Mouse (Mus musculus) heart, adult 2 months (tissue): Measurements from ENCODE around the gene Ctsa. TPM values are rescaled to one million over a fixed set of nuclear protein-coding genes. Genes with fewer than 3 reads are reported as not detected.
A peak's percentile ranks its signal among the peaks of the same experiment; 100 is the strongest.

ENCODE experiments used
- DNase-seq, 2 experiments: peaks; one replicate each; pipeline ENCODE4 v3.0.0; 2021
- H3K27ac ChIP-seq: fragments of 200-600 bp; 2 replicates; pipeline ENCODE4 v1.8.1; 2022
- H3K27me3 ChIP-seq: fragments of 200-500 bp; 2 replicates; pipeline ENCODE4 v1.6.1; 2012; ENCODE audit warnings: mild to moderate bottlenecking, low read length, inconsistent platforms, mixed read lengths; ENCODE audit not compliant: control insufficient read depth, insufficient read depth
- H3K36me3 ChIP-seq: fragments of 200-500 bp; 2 replicates; pipeline ENCODE4 v1.6.1; 2012; ENCODE audit warnings: low read length, inconsistent platforms; ENCODE audit not compliant: control insufficient read depth, insufficient read depth
- H3K4me1 ChIP-seq: fragments of 200-500 bp; 2 replicates; pipeline ENCODE4 v1.6.1; 2011; ENCODE audit warnings: low read length; ENCODE audit not compliant: control insufficient read depth, insufficient read depth
- H3K4me3 ChIP-seq: fragments of 200-600 bp; 2 replicates; pipeline ENCODE4 v1.8.1; 2022
- H3K79me2 ChIP-seq: fragments of 200-500 bp; replicated peaks from 2 replicates; pipeline ENCODE4 v1.6.1; 2012; ENCODE audit warnings: mild to moderate bottlenecking, inconsistent platforms, low read length, moderate library complexity, mixed read lengths; ENCODE audit not compliant: control insufficient read depth, insufficient read depth
- H3K9ac ChIP-seq: fragments of 200-500 bp; 2 replicates; pipeline ENCODE4 v1.6.1; 2012; ENCODE audit warnings: low read depth, mild to moderate bottlenecking, control low read depth, inconsistent platforms, low read length, mixed read lengths
- CTCF ChIP-seq: fragments of 200-600 bp; IDR thresholded peaks from 2 replicates; pipeline ENCODE4 v1.8.1; 2022; ENCODE audit warnings: antibody characterized with exemption, mild to moderate bottlenecking, moderate library complexity
- EP300 ChIP-seq: fragments of 200-500 bp; IDR thresholded peaks from 2 replicates; pipeline ENCODE4 v1.6.1; 2011; ENCODE audit warnings: low read depth, low read length, control low read depth; ENCODE audit not compliant: insufficient read depth
- POLR2A ChIP-seq: fragments of 200-500 bp; IDR thresholded peaks from 2 replicates; pipeline ENCODE4 v1.6.1; 2011; ENCODE audit warnings: mild to moderate bottlenecking, low read depth, low read length, control low read depth; ENCODE audit not compliant: insufficient read depth
- WGBS: fragments of 180-500 bp; shearing (Covaris S2); methylation state at CpG from one replicate; pipeline ENCODE4 v1.1.7; 2018; 5-methylcytosine and 5-hydroxymethylcytosine counted together
- intact Hi-C: fragments of 180-260 bp; cut with DNase I; formaldehyde crosslinking; loops from one replicate; pipeline ENCODE4 v1.15.1; 2025
- polyA plus RNA-seq: library from polyadenylated mRNA; depleted of rRNA; stranded (reverse); fragments of >200 nt; gene quantifications from 2 replicates; pipeline ENCODE4 v1.2.3, GENCODE M21; 2012
- total RNA-seq, 2 experiments: library from RNA; stranded (reverse); gene quantifications; 2 replicates each; pipeline ENCODE4 v1.2.3; 2021

Ctsa gene
- total and polyA plus RNA-seq, 3 experiments = 94.3 to 200 (median 99.8) TPM

- peak within 1 kb of the TSS; percentile 61 for H3K4me3 ChIP-seq
- DNase-seq = peak; percentile 99 to 100
- TF ChIP-seq CTCF (peak; percentile 14; the same call in 1 of the 2 replicates), EP300 (no peak), POLR2A (peak; percentile 84)
- H3K36me3 ChIP-seq = no peaks in the 10 kb centered on the region
- no peaks in the 10 kb centered on the region for H3K27me3 ChIP-seq
- H3K27ac ChIP-seq = peak within 1 kb of the TSS; percentile 80
- H3K79me2 ChIP-seq = no peaks in the 10 kb centered on the region
- 1% methylated on average over 32 of the region's 32 CpGs for WGBS
- intact Hi-C loops = loop anchor here (2.0 kb wide), 1 partner anchor 18 kb away; the partner anchor contains the start of genes Acot8 and Zswim3
- H3K4me1 ChIP-seq = no peaks in the 10 kb centered on the region; the same call in 1 of the 2 replicates
- H3K9ac ChIP-seq = peak within 1 kb of the TSS; percentile 90
Measured at GRCm38 (mm10) chr2:164822636-164823165, 10.0 kb upstream of the Ctsa start, which contains the start of gene Zswim1. Gene Zswim1, plus strand, starts transcription at chr2:164822686.

GRCm38 (mm10) chr2:164823181-164823585 is 9.5 kb upstream of the Ctsa start:
- no peak for DNase-seq
- intact Hi-C loops = loop anchor here (2.0 kb wide), 1 partner anchor 18 kb away; the partner anchor contains the start of genes Acot8 and Zswim3
- H3K9ac ChIP-seq = peak overlapping the region; percentile 90
- no peaks in the 10 kb centered on the region for H3K36me3 ChIP-seq
- peak overlapping the region; percentile 80 for H3K27ac ChIP-seq
- H3K4me1 ChIP-seq = no peaks in the 10 kb centered on the region; the same call in 1 of the 2 replicates
- H3K27me3 ChIP-seq = no peaks in the 10 kb centered on the region
- WGBS = under 1% methylated on average over 10 of the region's 10 CpGs
- TF ChIP-seq POLR2A = no peak; the same call in 1 of the 2 replicates
- no peak for TF ChIP-seq EP300
- TF ChIP-seq CTCF = peak; percentile 24; the same call in 1 of the 2 replicates
- H3K79me2 ChIP-seq = no peaks in the 10 kb centered on the region
- H3K4me3 ChIP-seq = peak overlapping the region; percentile 61

DNA sequence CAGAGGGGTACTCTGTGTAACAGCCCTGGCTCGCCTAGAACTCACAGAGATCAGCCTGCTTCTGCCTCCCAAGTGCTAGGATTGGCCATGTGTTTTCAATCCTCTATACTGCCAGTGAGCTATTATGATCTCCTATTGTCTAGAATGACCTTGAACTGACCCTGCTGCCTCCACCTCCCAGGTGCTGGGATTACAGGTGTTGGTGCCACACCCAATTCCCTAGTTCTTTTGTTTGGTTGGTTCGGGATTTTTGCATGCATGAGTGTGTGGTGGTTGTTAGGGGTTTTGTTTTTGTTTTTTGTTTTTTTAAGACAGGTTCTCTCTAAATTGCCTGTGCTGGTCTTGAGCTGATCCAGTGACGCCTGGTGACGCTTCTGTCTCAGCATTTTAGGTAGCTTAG is 8.7 kb upstream of the Ctsa start:
- Histone ChIP-seq H3K4me1 (no peaks in the 10 kb centered on the region; the same call in 1 of the 2 replicates), H3K79me2 (no peaks in the 10 kb centered on the region), H3K9ac (no peak overlapping the region), H3K27ac (no peak overlapping the region), H3K4me3 (no peak overlapping the region), H3K27me3 (no peaks in the 10 kb centered on the region), H3K36me3 (no peaks in the 10 kb centered on the region)
- intact Hi-C loops = loop anchor here (2.0 kb wide), 1 partner anchor 19 kb away; the partner anchor contains the start of genes Acot8 and Zswim3
- no peak for DNase-seq
- WGBS = 88% methylated on average over 4 of the region's 4 CpGs
- TF ChIP-seq CTCF = no peak
- no peak for TF ChIP-seq EP300
- no peak for TF ChIP-seq POLR2A

GRCm38 (mm10) chr2:164825521-164825920 is 7.2 kb upstream of the Ctsa start:
- H3K36me3 ChIP-seq = no peaks in the 10 kb centered on the region
- no peaks in the 10 kb centered on the region; the same call in 1 of the 2 replicates for H3K4me1 ChIP-seq
- TF ChIP-seq POLR2A = no peak
- no peak for TF ChIP-seq EP300
- TF ChIP-seq CTCF = no peak
- no peak for DNase-seq
- H3K4me3 ChIP-seq = no peak overlapping the region
- H3K27ac ChIP-seq = no peak overlapping the region
- H3K79me2 ChIP-seq = no peaks in the 10 kb centered on the region
- intact Hi-C loops = no loop called here
- 96% methylated on average over 17 of the region's 17 CpGs for WGBS
- H3K27me3 ChIP-seq = no peaks in the 10 kb centered on the region
- no peak overlapping the region for H3K9ac ChIP-seq

- no peak for DNase-seq
- Histone ChIP-seq H3K4me1 (no peaks in the 10 kb centered on the region; the same call in 1 of the 2 replicates), H3K27ac (no peak overlapping the region), H3K27me3 (no peaks in the 10 kb centered on the region), H3K9ac (no peak overlapping the region), H3K36me3 (no peaks in the 10 kb centered on the region), H3K79me2 (no peaks in the 10 kb centered on the region), H3K4me3 (no peak overlapping the region)
- WGBS = 74% methylated on average over 16 of the region's 16 CpGs
- intact Hi-C loops = no loop called here
- TF ChIP-seq POLR2A (no peak), EP300 (no peak), CTCF (no peak)
Measured at GRCm38 (mm10) chr2:164827146-164827850, 5.4 kb upstream of the Ctsa start.
